Mouse (Mus musculus): ENCODE measurements at regions not wholly inside any gene's neighbourhood (a gene's known extent, or its start where the extent isn't known, plus 50 kb on each side); places are given as distances from the start of the nearest gene placed in this dataset.

GRCm38 (mm10) chr2:9607547-9607946, 273.5 kb upstream of the 4930412O13Rik start:
- TF ChIP-seq CTCF (IDR thresholded peaks at IDR 0.05; ENCODE audit: low read depth) (no peak), EP300 (IDR thresholded peaks at IDR 0.05; ENCODE audit: low read depth) (no peak)
